23 mouse cellular contexts compared by ENCODE assay signal in genomic region chr17:24505286-24505955, GRCm38 (mm10). TPM values are rescaled to one million over a fixed set of nuclear protein-coding genes. Genes with fewer than 3 reads are reported as not detected.
DNase-seq lines count a peak whose midpoint lies in the region; ATAC-seq lines count a peak whose summit lies in the region.
"Had no signal": no experiment of that assay in that cellular context is flagged by ENCODE, and none has a peak within 500 bp of the region (broad histone marks: within the 10 kb centered on the region; RNA-seq: fewer than 3 reads in every experiment).

No protein-coding gene starts in this region.

- 88% methylated on average over 30 of the region's 30 CpGs for WGBS in hindbrain, embryonic 13.5 days
- WGBS in hindbrain, embryonic 11.5 days, result 92% methylated on average over 29 of the region's 30 CpGs
- WGBS in midbrain, embryonic 16.5 days, result 88% methylated on average over 30 of the region's 30 CpGs
- 86% methylated on average over 30 of the region's 30 CpGs for WGBS in midbrain, embryonic 15.5 days
- 88% methylated on average over 30 of the region's 30 CpGs for WGBS in neural tube, embryonic 15.5 days

- ATAC-seq in hindbrain, embryonic 13.5 days (ENCODE audit: low FRiP score), result no peak
- no peak for ATAC-seq in hindbrain, embryonic 11.5 days (ENCODE audit: low FRiP score)
- no peak for ATAC-seq in midbrain, embryonic 16.5 days
- no peak for ATAC-seq in midbrain, embryonic 15.5 days (replicated peaks)
- no peak for ATAC-seq in neural tube, embryonic 15.5 days (ENCODE audit: low FRiP score)
- ATAC-seq: forebrain, embryonic 13.5 days had no signal

- H3K4me1 ChIP-seq in hindbrain, embryonic 13.5 days (replicated peaks), result peaks cover 19% of the 10 kb centered on the region
- H3K4me1 ChIP-seq in hindbrain, embryonic 11.5 days (replicated peaks; ENCODE audit: control insufficient read depth, insufficient read depth, low read length), result no peaks in the 10 kb centered on the region
- no peaks in the 10 kb centered on the region; the same call in 1 of the 2 replicates for H3K4me1 ChIP-seq in midbrain, embryonic 16.5 days (ENCODE audit: control insufficient read depth, insufficient read depth, low read length)
- peaks cover 7% of the 10 kb centered on the region; the same call in 1 of the 2 replicates for H3K4me1 ChIP-seq in midbrain, embryonic 15.5 days
- peaks cover 0 to 10% of the 10 kb centered on the region in 2 experiments; a peak in 2 of 4 replicates for H3K4me1 ChIP-seq in ES-E14 (ENCODE audit: control insufficient read depth in 2 of 2, insufficient read depth in 2 of 2, low read length in 2 of 2, poor library complexity in 1 of 2)
- H3K4me1 ChIP-seq in neural tube, embryonic 15.5 days, result peaks cover 4% of the 10 kb centered on the region

- no peaks in the 10 kb centered on the region for H3K9me3 ChIP-seq in hindbrain, embryonic 13.5 days
- H3K9me3 ChIP-seq in hindbrain, embryonic 11.5 days (ENCODE audit: control insufficient read depth, low read length), result no peaks in the 10 kb centered on the region
- no peaks in the 10 kb centered on the region for H3K9me3 ChIP-seq in midbrain, embryonic 16.5 days (replicated peaks; ENCODE audit: control insufficient read depth, low read length, poor library complexity, severe bottlenecking)
- no peaks in the 10 kb centered on the region for H3K9me3 ChIP-seq in midbrain, embryonic 15.5 days
- no peaks in the 10 kb centered on the region for H3K9me3 ChIP-seq in ES-E14 (ENCODE audit: control insufficient read depth, insufficient read depth, low read depth, low read length)
- no peaks in the 10 kb centered on the region for H3K9me3 ChIP-seq in neural tube, embryonic 15.5 days (replicated peaks)
- H3K9me3 ChIP-seq: forebrain, embryonic 13.5 days; megakaryocyte, embryonic 14.5 days had no signal

- no peak overlapping the region; the same call in 1 of the 2 replicates for H3K27ac ChIP-seq in hindbrain, embryonic 13.5 days
- H3K27ac ChIP-seq in hindbrain, embryonic 11.5 days (ENCODE audit: low read depth, low read length), result no peak overlapping the region
- H3K27ac ChIP-seq in midbrain, embryonic 16.5 days (ENCODE audit: low read length), result no peak overlapping the region
- no peak overlapping the region for H3K27ac ChIP-seq in midbrain, embryonic 15.5 days
- no peak overlapping the region for H3K27ac ChIP-seq in ES-E14 (ENCODE audit: insufficient read depth, low read depth, low read length, poor library complexity, severe bottlenecking)
- no peak overlapping the region for H3K27ac ChIP-seq in neural tube, embryonic 15.5 days (replicated peaks)
- H3K27ac ChIP-seq: forebrain, embryonic 13.5 days had no signal

- peaks cover 99% of the 10 kb centered on the region for H3K36me3 ChIP-seq in hindbrain, embryonic 13.5 days
- H3K36me3 ChIP-seq in hindbrain, embryonic 11.5 days (ENCODE audit: control insufficient read depth, insufficient read depth, low read length), result peaks cover 7% of the 10 kb centered on the region; the same call in 1 of the 2 replicates
- peaks cover 68% of the 10 kb centered on the region for H3K36me3 ChIP-seq in midbrain, embryonic 16.5 days (ENCODE audit: control insufficient read depth, insufficient read depth, low read length)
- H3K36me3 ChIP-seq in midbrain, embryonic 15.5 days (replicated peaks), result peaks cover 74% of the 10 kb centered on the region
- peaks cover 25% of the 10 kb centered on the region for H3K36me3 ChIP-seq in ES-E14 (ENCODE audit: control insufficient read depth, insufficient read depth, low read length, poor library complexity, severe bottlenecking)
- H3K36me3 ChIP-seq in neural tube, embryonic 15.5 days, result peaks cover 96% of the 10 kb centered on the region

- no peak for DNase-seq in hindbrain, embryonic 11.5 days (ENCODE audit: low spot score)
- no peak for DNase-seq in ES-E14 (ENCODE audit: low read depth, low spot score)
- DNase-seq in ovary, postnatal 36 days (ENCODE audit: low spot score), result no peak
- DNase-seq: adrenal gland, adult 2 months; B cell, adult 2 months; cerebellum, adult 9-10 months; gastrocnemius, postnatal 10 days; heart, adult 11 months; heart, postnatal 36 days; kidney, adult 2 months; kidney, postnatal 10 days; lung, adult 18-20 months; lung, postnatal 14 days; spleen, adult 18-20 months; thymus, adult 2 months had no signal

- in situ Hi-C loops in ES-E14 (cut with MboI; ENCODE audit: low sequenced_read_pairs in 2 of 2, unreplicated experiment in 2 of 2), result no loop called here

- H3K9ac ChIP-seq in hindbrain, embryonic 13.5 days, result peak overlapping the region; percentile 36; the same call in 1 of the 2 replicates
- no peak overlapping the region for H3K9ac ChIP-seq in hindbrain, embryonic 11.5 days (ENCODE audit: low read depth, low read length)
- 0 out of 2 replicates have a peak overlapping the region, but pooled peaks have one; percentile 6 for H3K9ac ChIP-seq in midbrain, embryonic 16.5 days (ENCODE audit: low read depth, low read length)
- no peak overlapping the region for H3K9ac ChIP-seq in midbrain, embryonic 15.5 days
- no peak overlapping the region for H3K9ac ChIP-seq in ES-E14 (ENCODE audit: insufficient read depth, low read depth, low read length, poor library complexity, severe bottlenecking)
- H3K9ac ChIP-seq in neural tube, embryonic 15.5 days (replicated peaks), result 0 out of 2 replicates have a peak overlapping the region, but pooled peaks have one; percentile 17
- H3K9ac ChIP-seq: forebrain, embryonic 13.5 days had no signal

- no peak overlapping the region for H3K4me2 ChIP-seq in hindbrain, embryonic 13.5 days
- no peak overlapping the region for H3K4me2 ChIP-seq in hindbrain, embryonic 11.5 days (replicated peaks; ENCODE audit: low read depth, low read length)
- no peak overlapping the region for H3K4me2 ChIP-seq in midbrain, embryonic 16.5 days (ENCODE audit: low read length)
- no peak overlapping the region for H3K4me2 ChIP-seq in midbrain, embryonic 15.5 days
- H3K4me2 ChIP-seq in neural tube, embryonic 15.5 days, result no peak overlapping the region
- H3K4me2 ChIP-seq: forebrain, embryonic 13.5 days had no signal

- no peaks in the 10 kb centered on the region for H3K27me3 ChIP-seq in hindbrain, embryonic 13.5 days
- no peaks in the 10 kb centered on the region for H3K27me3 ChIP-seq in hindbrain, embryonic 11.5 days (ENCODE audit: control insufficient read depth, insufficient read depth, low read length)
- H3K27me3 ChIP-seq in midbrain, embryonic 16.5 days (ENCODE audit: control insufficient read depth, insufficient read depth, low read depth, low read length), result no peaks in the 10 kb centered on the region
- no peaks in the 10 kb centered on the region for H3K27me3 ChIP-seq in midbrain, embryonic 15.5 days (replicated peaks)
- H3K27me3 ChIP-seq in neural tube, embryonic 15.5 days (replicated peaks), result no peaks in the 10 kb centered on the region
- H3K27me3 ChIP-seq: forebrain, embryonic 13.5 days had no signal

- no peak overlapping the region for H3K4me3 ChIP-seq in hindbrain, embryonic 13.5 days
- no peak overlapping the region for H3K4me3 ChIP-seq in hindbrain, embryonic 11.5 days (ENCODE audit: low read depth, low read length)
- no peak overlapping the region for H3K4me3 ChIP-seq in midbrain, embryonic 16.5 days (ENCODE audit: low read depth, low read length)
- H3K4me3 ChIP-seq in midbrain, embryonic 15.5 days, result no peak overlapping the region
- peak overlapping the region; percentile 28 to 42; a peak in 3 of 4 replicates for H3K4me3 ChIP-seq in ES-E14 (ENCODE audit: insufficient read depth in 1 of 2, low read depth in 1 of 2, low read length in 2 of 2, poor library complexity in 1 of 2, severe bottlenecking in 1 of 2)
- no peak overlapping the region for H3K4me3 ChIP-seq in neural tube, embryonic 15.5 days (replicated peaks)
- H3K4me3 ChIP-seq: forebrain, embryonic 13.5 days; megakaryocyte, embryonic 14.5 days had no signal

RNA-seq across cellular contexts. Expression of gene Caskin1, which starts 17.0 kb away (rescaled TPM):
- 32.8 and 34.3 TPM in 2 replicates for polyA plus RNA-seq in hindbrain, embryonic 13.5 days (2015; fragmentation: Nextera tagmentation; extraction: Ambion mirVana)
- polyA plus RNA-seq in hindbrain, embryonic 11.5 days (2014; fragmentation: Nextera tagmentation; extraction: Ambion mirVana), result 6.4 and 9.2 TPM in 2 replicates
- polyA plus RNA-seq in midbrain, embryonic 16.5 days (2015; fragmentation: Nextera tagmentation; extraction: Ambion mirVana), result 43.6 and 45.7 TPM in 2 replicates
- polyA plus RNA-seq in midbrain, embryonic 15.5 days (2015; fragmentation: Nextera tagmentation; extraction: Ambion mirVana), result 50.3 and 52.9 TPM in 2 replicates
- 1.8 and 2.0 TPM in 2 replicates for total RNA-seq in ES-E14 (2012; rRNA removed)
- polyA plus RNA-seq in neural tube, embryonic 15.5 days (2015; fragmentation: Nextera tagmentation; extraction: Ambion mirVana), result 42.7 and 53.4 TPM in 2 replicates

RNA-seq across cellular contexts. Expression of gene Traf7, which starts 22.3 kb away (rescaled TPM):
- 86.0 and 89.9 TPM in 2 replicates for polyA plus RNA-seq in hindbrain, embryonic 13.5 days (2015; fragmentation: Nextera tagmentation; extraction: Ambion mirVana)
- polyA plus RNA-seq in hindbrain, embryonic 11.5 days (2014; fragmentation: Nextera tagmentation; extraction: Ambion mirVana), result 65.8 and 71.1 TPM in 2 replicates
- 103 and 104 TPM in 2 replicates for polyA plus RNA-seq in midbrain, embryonic 16.5 days (2015; fragmentation: Nextera tagmentation; extraction: Ambion mirVana)
- 108 and 112 TPM in 2 replicates for polyA plus RNA-seq in midbrain, embryonic 15.5 days (2015; fragmentation: Nextera tagmentation; extraction: Ambion mirVana)
- total RNA-seq in ES-E14 (2012; rRNA removed), result 149 and 228 TPM in 2 replicates
- polyA plus RNA-seq in neural tube, embryonic 15.5 days (2015; fragmentation: Nextera tagmentation; extraction: Ambion mirVana), result 83.2 and 89.4 TPM in 2 replicates

RNA-seq across cellular contexts. Expression of gene Mlst8, which starts 26.5 kb away (rescaled TPM):
- 35.5 and 36.1 TPM in 2 replicates for polyA plus RNA-seq in hindbrain, embryonic 13.5 days (2015; fragmentation: Nextera tagmentation; extraction: Ambion mirVana)
- polyA plus RNA-seq in hindbrain, embryonic 11.5 days (2014; fragmentation: Nextera tagmentation; extraction: Ambion mirVana), result 27.8 and 37.7 TPM in 2 replicates
- 36.5 and 37.2 TPM in 2 replicates for polyA plus RNA-seq in midbrain, embryonic 16.5 days (2015; fragmentation: Nextera tagmentation; extraction: Ambion mirVana)
- 40.6 and 43.7 TPM in 2 replicates for polyA plus RNA-seq in midbrain, embryonic 15.5 days (2015; fragmentation: Nextera tagmentation; extraction: Ambion mirVana)
- 24.2 and 32.8 TPM in 2 replicates for total RNA-seq in ES-E14 (2012; rRNA removed)
- polyA plus RNA-seq in neural tube, embryonic 15.5 days (2015; fragmentation: Nextera tagmentation; extraction: Ambion mirVana), result 29.5 and 33.1 TPM in 2 replicates

RNA-seq across cellular contexts. Expression of gene Rab26, which starts 28.6 kb away (rescaled TPM):
- 2.8 and 3.1 TPM in 2 replicates for polyA plus RNA-seq in hindbrain, embryonic 13.5 days (2015; fragmentation: Nextera tagmentation; extraction: Ambion mirVana)
- polyA plus RNA-seq in hindbrain, embryonic 11.5 days (2014; fragmentation: Nextera tagmentation; extraction: Ambion mirVana), result 1.8 and 2.8 TPM in 2 replicates
- 9.1 and 14.7 TPM in 2 replicates for polyA plus RNA-seq in midbrain, embryonic 16.5 days (2015; fragmentation: Nextera tagmentation; extraction: Ambion mirVana)
- polyA plus RNA-seq in midbrain, embryonic 15.5 days (2015; fragmentation: Nextera tagmentation; extraction: Ambion mirVana), result 8.4 and 8.8 TPM in 2 replicates
- total RNA-seq in ES-E14 (2012; rRNA removed), result 2.8 and 7.4 TPM in 2 replicates
- 6.1 and 9.1 TPM in 2 replicates for polyA plus RNA-seq in neural tube, embryonic 15.5 days (2015; fragmentation: Nextera tagmentation; extraction: Ambion mirVana)
- total RNA-seq: heart, postnatal 36 days had no signal

RNA-seq across cellular contexts. Expression of gene Bricd5, which starts 31.7 kb away (rescaled TPM):
- 0.27 and 1.2 TPM in 2 replicates for polyA plus RNA-seq in hindbrain, embryonic 13.5 days (2015; fragmentation: Nextera tagmentation; extraction: Ambion mirVana)
- polyA plus RNA-seq in hindbrain, embryonic 11.5 days (2014; fragmentation: Nextera tagmentation; extraction: Ambion mirVana), result 0.86 and 1.8 TPM in 2 replicates
- 0.40 TPM in 1 of 2 replicates, not detected in the other for polyA plus RNA-seq in midbrain, embryonic 16.5 days (2015; fragmentation: Nextera tagmentation; extraction: Ambion mirVana)
- polyA plus RNA-seq in midbrain, embryonic 15.5 days (2015; fragmentation: Nextera tagmentation; extraction: Ambion mirVana), result 0.23 and 0.28 TPM in 2 replicates
- 1.2 and 1.4 TPM in 2 replicates for total RNA-seq in ES-E14 (2012; rRNA removed)
- polyA plus RNA-seq in neural tube, embryonic 15.5 days (2015; fragmentation: Nextera tagmentation; extraction: Ambion mirVana), result 0.73 TPM in 1 of 2 replicates, not detected in the other
- total RNA-seq: heart, postnatal 36 days had no signal
- polyA plus RNA-seq: heart, embryonic 14.5 days; stomach, embryonic 14.5 days had no signal

Comparison
In these comparisons a context has a peak if more than half of its experiments do, and no peak if none do; other contexts are left out.
1. H3K9ac ChIP-seq: peak in hindbrain, embryonic 13.5 days (single experiment), midbrain, embryonic 16.5 days (single experiment) and neural tube, embryonic 15.5 days (single experiment); none in hindbrain, embryonic 11.5 days (single experiment), midbrain, embryonic 15.5 days (single experiment) and ES-E14 (single experiment).
2. H3K4me3 ChIP-seq: peak in ES-E14 (2 of 2); none in hindbrain, embryonic 13.5 days (single experiment), hindbrain, embryonic 11.5 days (single experiment), midbrain, embryonic 16.5 days (single experiment), midbrain, embryonic 15.5 days (single experiment) and neural tube, embryonic 15.5 days (single experiment).